Mouse (Mus musculus): ENCODE results near the gene Grik1.

Grik1 gene

GRCm38 (mm10) chr16:87956178-87956577 lies 333.9 kb downstream of the Grik1 start:
- DNase-seq, result no peak

GRCm38 (mm10) chr16:87954715-87955441 lies 335.2 kb downstream of the Grik1 start:
- DNase-seq, result no peak

- DNase-seq, result no peak
Measured at GRCm38 (mm10) chr16:87953176-87953575, 336.9 kb downstream of the Grik1 start.

- DNase-seq, result no peak
Measured at GRCm38 (mm10) chr16:87949881-87950280, 340.2 kb downstream of the Grik1 start.

- no peak for DNase-seq
Measured at GRCm38 (mm10) chr16:87948122-87948521, 341.9 kb downstream of the Grik1 start.

- DNase-seq, result no peak
Measured at GRCm38 (mm10) chr16:87944318-87944717, 345.7 kb downstream of the Grik1 start.

- DNase-seq, result no peak
Measured at GRCm38 (mm10) chr16:87942103-87942865, 347.8 kb downstream of the Grik1 start.

- no peak for DNase-seq
Measured at GRCm38 (mm10) chr16:87934685-87935084, 355.4 kb downstream of the Grik1 start.

GRCm38 (mm10) chr16:87931358-87931757 lies 358.7 kb downstream of the Grik1 start:
- no peak for DNase-seq

- DNase-seq, result no peak
Measured at GRCm38 (mm10) chr16:87930519-87930918, 359.5 kb downstream of the Grik1 start.

- DNase-seq, result no peak
Measured at GRCm38 (mm10) chr16:87928671-87929070, 361.4 kb downstream of the Grik1 start.

GRCm38 (mm10) chr16:87917897-87918296 lies 372.2 kb downstream of the Grik1 start:
- DNase-seq, result no peak

- no peak for DNase-seq
Measured at GRCm38 (mm10) chr16:87917157-87917546, 372.9 kb downstream of the Grik1 start.

GRCm38 (mm10) chr16:87916209-87917156 lies 373.6 kb downstream of the Grik1 start:
- no peak for DNase-seq

- no peak for DNase-seq
Measured at GRCm38 (mm10) chr16:87915156-87915555, 374.9 kb downstream of the Grik1 start.

- DNase-seq, result no peak
Measured at GRCm38 (mm10) chr16:87913781-87914180, 376.3 kb downstream of the Grik1 start.

GRCm38 (mm10) chr16:87911201-87911600 lies 378.9 kb downstream of the Grik1 start:
- DNase-seq, result no peak

- no peak for DNase-seq
Measured at GRCm38 (mm10) chr16:87902049-87902448, 388.0 kb downstream of the Grik1 start.

- DNase-seq, result no peak
Measured at GRCm38 (mm10) chr16:87901189-87901588, 388.9 kb downstream of the Grik1 start.

- no peak for DNase-seq
Measured at GRCm38 (mm10) chr16:87875927-87876326, 414.1 kb downstream of the Grik1 start.

GRCm38 (mm10) chr16:87864526-87864925 lies 425.5 kb downstream of the Grik1 start:
- DNase-seq, result no peak

- DNase-seq, result no peak
Measured at GRCm38 (mm10) chr16:87861722-87862121, 428.3 kb downstream of the Grik1 start.

- no peak for DNase-seq
Measured at GRCm38 (mm10) chr16:87853451-87854085, 436.5 kb downstream of the Grik1 start.

Data from cerebellum, postnatal 25 days (tissue).